Mouse (Mus musculus) embryonic fibroblast, embryonic 13.5 days (primary cell): ENCODE measurements at regions not wholly inside any gene's neighbourhood (a gene's known extent, or its start where the extent isn't known, plus 50 kb on each side); places are given as distances from the start of the nearest gene placed in this dataset.

ENCODE experiments used
- CTCF ChIP-seq: IDR thresholded peaks from 2 replicates; pipeline ENCODE4 v1.5.1; 2011; ENCODE audit warnings: mild to moderate bottlenecking, control low read depth, low read length, moderate library complexity, borderline replicate concordance; ENCODE audit not compliant: insufficient read depth
- POLR2A ChIP-seq: IDR thresholded peaks from 2 replicates; pipeline ENCODE4 v1.6.1; 2011; ENCODE audit warnings: low read depth, mild to moderate bottlenecking, control low read depth, low read length, moderate library complexity

DNA sequence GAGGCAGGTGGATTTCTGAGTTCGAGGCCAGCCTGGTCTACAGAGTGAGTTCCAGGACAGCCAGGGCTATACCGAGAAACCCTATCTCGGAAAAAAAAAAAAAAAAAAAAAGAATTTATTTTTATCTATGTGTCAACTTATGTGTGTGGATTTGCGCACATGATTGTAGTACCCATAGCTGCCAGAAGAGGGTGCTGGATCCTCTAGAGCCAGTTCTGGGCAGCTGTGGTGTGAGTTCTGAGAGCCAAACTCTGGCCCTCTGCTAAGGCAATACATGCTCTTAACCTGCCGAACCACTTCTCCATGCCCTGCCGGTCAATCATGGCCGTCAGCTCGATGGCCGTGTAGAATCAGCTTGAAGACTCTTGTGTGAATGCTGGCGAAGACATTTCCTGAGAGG, 138.0 kb upstream of the Mrps10 start:
- TF ChIP-seq CTCF (no peak), POLR2A (no peak)
